Mouse (Mus musculus): ENCODE data around the gene Arfrp1.

Gene Arfrp1

GRCm38 (mm10) chr2:181364860-181365596 lies at the start of gene Arfrp1, which contains the start of gene Zgpat:
Arfrp1 (minus strand) TSS chr2:181365404.
Zgpat (plus strand) TSS chr2:181364928.
- peak; percentile 88 to 91 for DNase-seq

DNA sequence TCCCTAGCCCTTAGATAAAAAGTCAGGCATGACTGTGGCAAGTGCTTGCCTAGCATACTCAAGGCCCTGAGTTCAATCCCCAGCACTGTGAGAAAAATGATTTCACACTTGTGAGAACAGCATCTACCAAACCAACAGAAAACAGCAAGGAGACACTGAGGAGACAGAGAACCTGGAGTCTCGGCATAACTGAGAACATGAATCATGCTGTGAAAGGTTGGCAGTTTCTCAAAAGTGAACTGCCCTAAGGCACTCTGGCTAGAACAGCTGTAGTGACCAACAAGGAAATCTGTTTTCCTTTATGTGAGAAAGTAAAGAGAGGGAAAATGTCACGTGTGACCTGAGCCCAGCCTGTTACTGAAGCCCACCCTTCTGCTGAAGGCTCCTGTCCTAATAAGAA lies 47.9 kb upstream of the Arfrp1 start:
- DNase-seq, result no peak

DNA sequence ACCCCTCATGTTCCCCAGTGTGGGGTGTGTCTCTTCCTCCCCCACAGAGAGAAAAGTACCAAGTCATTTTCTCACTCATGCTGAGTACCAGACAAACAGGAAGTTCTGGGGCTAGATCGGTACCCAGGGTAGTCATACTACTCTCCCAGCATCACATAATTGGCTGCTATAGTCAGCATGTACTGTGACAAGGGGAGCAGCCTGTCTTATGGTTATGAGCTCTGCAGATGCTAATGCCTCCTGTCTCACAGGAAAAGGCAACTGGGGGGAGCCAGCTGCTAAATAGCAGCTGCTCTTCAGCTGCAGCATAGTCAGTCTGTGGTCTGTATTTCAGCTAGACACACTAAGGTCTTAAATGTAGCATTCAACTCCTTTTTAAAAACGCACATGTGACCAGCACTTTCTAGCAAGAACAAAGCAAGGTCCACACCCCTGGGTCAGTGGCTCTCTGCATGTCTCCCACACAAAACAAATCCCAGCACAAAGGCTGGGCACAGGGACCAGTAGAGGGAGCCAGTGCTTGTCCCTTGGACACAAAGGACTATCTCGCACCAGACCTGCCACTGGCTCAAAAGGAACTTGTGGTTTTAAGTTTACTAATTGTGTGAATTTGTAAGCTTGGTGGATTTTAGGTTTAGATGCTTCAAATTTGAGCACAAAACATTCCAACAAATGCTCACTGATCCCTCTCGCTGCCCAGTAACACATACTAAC lies 45.7 kb upstream of the Arfrp1 start:
- DNase-seq, result peak; percentile 62 to 73

GRCm38 (mm10) chr2:181409643-181410042 lies 44.4 kb upstream of the Arfrp1 start:
- DNase-seq, result no peak

DNA sequence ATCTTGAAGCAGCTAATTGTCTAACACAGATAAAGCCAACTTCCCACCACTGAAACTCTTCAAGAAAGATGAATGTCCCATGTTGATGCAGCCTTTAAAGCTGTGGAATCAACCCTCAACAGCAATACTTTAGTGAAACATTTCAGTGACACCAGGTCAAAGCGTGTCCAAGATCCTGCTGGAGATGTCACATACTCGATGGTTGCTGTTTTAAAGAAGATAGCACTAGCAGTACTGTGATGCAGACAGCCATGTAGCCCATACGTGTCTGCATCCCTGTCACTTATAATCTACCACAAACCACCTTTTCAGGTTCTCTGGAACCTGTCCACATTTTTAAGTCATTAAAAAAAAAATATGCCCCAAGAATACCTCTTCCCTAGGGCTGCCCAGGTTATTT lies 38.5 kb upstream of the Arfrp1 start:
- DNase-seq, result no peak

DNA sequence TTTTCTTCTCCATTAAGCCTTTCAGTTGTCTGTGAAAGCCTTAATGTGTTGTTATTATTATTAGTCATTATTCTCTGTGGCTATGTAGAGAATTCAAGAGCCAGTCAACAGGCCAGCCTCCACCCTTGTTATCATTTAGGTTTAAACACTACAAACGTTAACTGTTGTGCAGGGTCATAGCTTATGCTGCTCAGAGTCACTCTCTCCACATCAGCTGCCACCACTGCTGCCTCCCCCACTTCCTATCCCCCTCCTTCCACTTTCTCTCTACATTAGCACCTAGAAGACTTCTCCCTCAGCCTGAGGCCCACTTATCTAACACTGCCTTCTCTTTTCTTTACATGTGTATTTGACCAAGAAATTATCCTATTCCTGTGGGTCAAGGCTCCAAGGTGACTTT lies 36.3 kb upstream of the Arfrp1 start:
- DNase-seq, result no peak

GRCm38 (mm10) chr2:181397207-181397761 lies 32.1 kb upstream of the Arfrp1 start:
- DNase-seq, result no peak

GRCm38 (mm10) chr2:181394086-181394485 lies 28.9 kb upstream of the Arfrp1 start:
- DNase-seq, result no peak

GRCm38 (mm10) chr2:181392600-181393213 lies 27.5 kb upstream of the Arfrp1 start:
- DNase-seq, result peak; percentile 80 to 84

DNA sequence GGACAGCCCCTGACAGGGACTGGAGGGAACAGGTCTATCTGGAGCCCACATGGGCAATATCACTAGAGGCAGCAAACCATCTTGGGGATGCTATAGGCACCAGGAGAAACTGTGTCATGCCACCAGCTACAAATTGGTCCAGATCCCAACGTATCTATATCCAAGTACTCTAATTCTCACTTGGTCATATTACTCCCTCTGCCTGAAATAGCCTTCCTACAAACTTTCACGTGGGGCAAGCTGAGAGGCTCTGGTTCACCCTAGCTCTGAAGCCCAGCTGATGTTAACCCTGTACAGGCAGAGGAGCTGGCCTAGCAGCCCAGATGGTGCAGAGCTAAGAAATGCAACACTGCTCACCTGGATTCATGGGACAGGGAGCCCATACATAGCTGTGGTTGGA lies 26.3 kb upstream of the Arfrp1 start:
- DNase-seq, result no peak

- no peak for DNase-seq
Measured at GRCm38 (mm10) chr2:181391022-181391421, 25.8 kb upstream of the Arfrp1 start.

DNA sequence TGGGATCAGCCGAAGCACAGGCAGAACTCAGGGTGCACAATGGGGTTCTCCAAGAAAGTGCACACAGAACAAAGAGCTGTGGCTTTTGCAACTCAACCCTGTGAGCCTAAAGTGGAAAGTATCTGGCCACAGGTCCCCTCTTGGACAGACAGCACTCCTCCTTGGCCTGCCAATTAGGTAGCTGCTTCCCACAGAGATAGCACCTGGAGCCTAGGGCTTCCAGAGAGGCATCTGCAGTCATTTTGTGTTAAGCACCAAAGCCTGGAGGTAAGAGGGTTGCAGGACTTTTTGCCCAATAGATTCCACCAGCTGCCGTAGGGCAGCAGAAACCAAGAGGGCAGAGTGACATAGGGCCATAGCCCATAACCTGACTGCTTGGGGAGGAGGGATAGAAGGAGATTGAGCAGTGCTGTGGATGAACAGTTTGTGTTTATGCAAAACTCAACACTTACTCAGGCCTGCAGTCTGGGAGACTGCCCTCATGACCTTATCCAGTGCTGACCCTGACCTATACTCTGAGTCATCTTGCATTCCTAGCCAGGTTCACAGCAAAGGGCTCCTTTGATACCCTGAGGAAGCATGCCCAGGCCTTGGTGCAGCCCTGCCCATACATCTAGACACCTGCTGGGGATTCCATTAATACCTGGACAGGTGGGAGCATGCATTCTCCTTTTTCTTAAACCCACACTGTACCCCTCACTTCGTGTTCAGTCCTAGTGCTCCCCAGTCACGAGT lies 25.1 kb upstream of the Arfrp1 start:
- DNase-seq, result no peak

- no peak for DNase-seq
Measured at GRCm38 (mm10) chr2:181386663-181387210, 21.5 kb upstream of the Arfrp1 start.

DNA sequence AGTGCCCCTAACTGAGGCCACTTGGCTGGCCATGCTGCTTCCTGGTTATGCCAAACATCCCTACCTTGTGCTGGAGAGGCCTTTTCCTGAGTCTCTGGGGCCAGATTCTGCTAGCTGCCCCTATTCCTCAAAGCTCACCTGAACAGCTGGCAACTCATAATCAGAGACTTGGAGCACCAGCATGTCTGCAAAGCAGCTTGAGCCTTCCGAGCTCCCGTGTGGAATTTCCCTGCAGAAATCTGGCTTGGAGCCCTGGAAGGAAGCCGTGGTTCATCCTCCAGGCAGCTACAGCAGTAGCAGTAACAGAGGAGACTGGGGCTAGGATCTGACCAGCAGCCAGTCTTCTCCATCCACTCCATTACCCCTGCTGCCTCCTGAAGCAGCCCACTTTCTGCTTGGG lies 20.7 kb upstream of the Arfrp1 start:
- DNase-seq, result peak in 1 of 2 experiments; percentile 23

DNA sequence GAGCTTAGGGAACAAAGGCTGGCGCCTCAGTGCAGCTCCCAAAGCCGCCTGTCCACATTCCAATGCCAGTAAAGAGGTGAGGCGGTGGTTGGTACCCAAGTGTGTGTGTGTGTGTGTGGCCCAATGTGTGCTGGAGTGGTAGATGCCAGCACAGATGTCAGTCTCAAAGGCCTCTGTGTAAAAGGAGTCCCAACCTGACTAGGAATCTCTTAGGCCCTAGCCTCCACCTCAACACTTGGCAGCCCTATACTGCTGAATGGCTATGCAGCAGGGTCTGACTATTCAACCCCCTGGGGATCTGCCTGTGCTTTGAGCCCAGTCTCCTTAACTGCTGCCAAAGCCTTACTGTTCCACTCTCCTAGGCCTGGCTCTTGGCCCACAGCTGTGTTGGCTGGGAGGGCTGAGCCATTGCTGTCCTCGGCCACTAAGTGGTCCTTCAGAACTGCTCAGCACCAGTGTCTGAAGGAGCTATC lies 19.8 kb upstream of the Arfrp1 start:
- DNase-seq, result peak; percentile 71 to 77

DNA sequence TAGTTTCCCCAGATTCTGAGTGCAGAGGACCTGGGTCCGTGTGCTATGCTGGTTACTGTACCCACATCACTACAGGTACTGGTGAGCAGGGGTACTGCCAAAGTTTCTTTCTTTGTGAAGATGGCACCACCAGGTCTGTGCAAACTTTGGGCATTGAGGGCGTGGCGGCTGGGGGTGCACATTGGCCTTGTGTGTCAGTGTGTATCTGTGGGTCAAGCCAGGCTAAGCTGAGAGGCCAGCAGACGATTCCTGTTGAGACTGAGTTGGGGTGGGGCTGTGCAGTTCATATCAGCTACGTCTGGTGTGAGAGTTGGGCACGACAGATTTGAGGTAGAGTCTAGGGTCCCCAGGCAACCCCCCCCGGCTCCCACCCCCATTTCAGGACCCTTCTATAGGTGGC lies 19.3 kb upstream of the Arfrp1 start:
- no peak for DNase-seq

DNA sequence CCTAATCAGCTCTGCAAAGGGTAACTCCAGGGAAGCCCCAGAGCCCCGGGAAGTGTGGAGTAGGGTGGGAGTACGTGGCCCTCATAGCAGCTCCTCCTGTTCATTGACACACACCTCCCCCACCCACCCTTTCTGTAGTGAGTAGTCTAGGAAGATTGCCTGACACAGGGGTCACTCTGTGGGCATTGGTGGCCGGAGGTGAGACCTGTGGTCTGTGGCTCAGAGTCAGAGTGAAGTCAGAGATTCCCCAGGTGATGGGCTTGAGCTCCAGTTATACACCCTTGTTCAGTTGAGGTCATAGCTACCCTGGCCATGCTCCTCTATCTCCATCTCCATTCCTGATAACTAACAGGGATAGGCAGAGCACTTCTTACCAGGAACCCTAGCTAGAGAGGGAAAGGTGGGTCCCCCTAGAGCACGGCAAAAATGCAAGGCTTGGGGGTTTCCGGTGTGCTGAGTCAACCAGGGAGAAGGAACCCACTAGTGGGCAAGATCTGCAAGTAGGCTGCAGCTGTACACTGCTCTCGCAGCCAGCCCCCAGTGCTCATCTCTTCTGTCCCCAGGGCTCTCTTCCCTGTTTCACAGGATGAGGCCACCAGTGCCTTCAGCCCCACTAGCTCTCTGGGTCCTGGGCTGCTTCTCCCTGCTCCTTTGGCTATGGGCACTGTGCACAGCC lies 16.6 kb upstream of the Arfrp1 start:
- DNase-seq, result no peak

- DNase-seq, result no peak
Measured at GRCm38 (mm10) chr2:181381107-181381506, 15.9 kb upstream of the Arfrp1 start.

GRCm38 (mm10) chr2:181380251-181380650 lies 15.0 kb upstream of the Arfrp1 start:
- DNase-seq, result no peak

DNA sequence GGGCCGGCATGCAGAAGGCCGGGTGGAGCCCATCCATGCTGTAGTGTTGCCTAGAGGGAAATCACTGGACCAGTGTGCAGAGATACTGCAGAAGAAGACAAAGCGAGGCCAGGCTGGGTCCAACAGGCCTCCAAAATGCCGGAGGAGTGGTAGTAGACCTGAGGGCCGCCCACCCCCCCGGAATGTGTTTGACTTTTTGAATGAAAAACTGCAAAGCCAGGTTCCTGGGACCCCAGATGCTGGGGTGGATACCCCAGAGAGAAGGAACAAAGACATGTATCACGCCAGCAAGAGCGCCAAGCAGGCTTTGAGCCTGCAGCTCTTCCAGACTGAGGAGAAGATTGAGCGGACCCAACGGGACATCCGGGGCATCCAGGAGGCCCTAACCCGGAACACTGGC lies 14.6 kb upstream of the Arfrp1 start, which contains the start of gene Lime1:
Lime1 (plus strand) TSS at position 301 of the 400 bp plus-strand sequence.
- no peak for DNase-seq

GRCm38 (mm10) chr2:181378701-181379100 lies 13.5 kb upstream of the Arfrp1 start:
- no peak for DNase-seq

DNA sequence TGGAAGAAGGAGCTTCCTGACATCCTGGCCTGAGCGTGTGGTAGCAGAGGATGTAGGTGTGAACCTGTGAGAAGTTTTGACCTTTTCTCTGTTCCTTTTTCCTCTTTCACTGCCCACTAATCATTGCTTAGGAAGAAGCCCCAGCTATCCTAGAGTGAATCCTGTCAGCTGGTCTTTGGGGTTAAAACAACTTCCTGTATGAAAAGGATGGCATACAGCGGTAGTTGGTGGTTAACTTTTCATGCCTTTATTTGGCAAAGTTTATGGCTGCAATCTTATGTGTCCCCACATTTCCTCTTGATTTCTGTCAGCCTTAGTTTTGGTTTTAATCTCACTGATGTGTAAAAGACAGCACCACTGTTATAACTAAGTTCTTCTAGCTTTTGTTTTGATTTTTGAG lies 12.0 kb upstream of the Arfrp1 start:
- DNase-seq, result no peak

Measured in lung, adult 18-20 months (tissue).